Mouse (Mus musculus) ovary, postnatal 14 days (tissue): ENCODE data around the gene Xpot.

ENCODE experiments used
- DNase-seq: peaks from one replicate; pipeline ENCODE4 v3.0.0; 2022; ENCODE audit warnings: low spot score

The Xpot gene

GRCm38 (mm10) chr10:121571511-121572147 lies 54.5 kb downstream of the Xpot start:
- no peak for DNase-seq

- DNase-seq, result no peak
Observed at GRCm38 (mm10) chr10:121571031-121571430, 55.1 kb downstream of the Xpot start.

GRCm38 (mm10) chr10:121569796-121570195 lies 56.3 kb downstream of the Xpot start:
- DNase-seq, result no peak

GRCm38 (mm10) chr10:121569001-121569589 lies 57.0 kb downstream of the Xpot start:
- DNase-seq, result no peak

- DNase-seq, result no peak
Observed at GRCm38 (mm10) chr10:121568534-121568933, 57.6 kb downstream of the Xpot start.

GRCm38 (mm10) chr10:121568026-121568425 lies 58.1 kb downstream of the Xpot start:
- no peak for DNase-seq

- no peak for DNase-seq
Observed at GRCm38 (mm10) chr10:121564447-121564846, 61.7 kb downstream of the Xpot start.

GRCm38 (mm10) chr10:121558231-121558630 lies 67.9 kb downstream of the Xpot start:
- DNase-seq, result no peak

- no peak for DNase-seq
Observed at GRCm38 (mm10) chr10:121556263-121556662, 69.9 kb downstream of the Xpot start.

- no peak for DNase-seq
Observed at GRCm38 (mm10) chr10:121550334-121550733, 75.8 kb downstream of the Xpot start.

GRCm38 (mm10) chr10:121549670-121550069 lies 76.5 kb downstream of the Xpot start:
- DNase-seq, result no peak

- no peak for DNase-seq
Observed at GRCm38 (mm10) chr10:121547162-121547561, 79.0 kb downstream of the Xpot start.

GRCm38 (mm10) chr10:121543577-121543976 lies 82.6 kb downstream of the Xpot start:
- no peak for DNase-seq

GRCm38 (mm10) chr10:121542156-121542555 lies 84.0 kb downstream of the Xpot start:
- no peak for DNase-seq
